Mouse (Mus musculus): Measurements from ENCODE around the gene Hdac1. TPM values are rescaled to one million over a fixed set of nuclear protein-coding genes. Genes with fewer than 3 reads are reported as not detected.
A peak's percentile ranks its signal among the peaks of the same experiment; 100 is the strongest.

Gene Hdac1
- polyA plus RNA-seq, 1 experiment from 2014 or later: 91.7 TPM

- Histone ChIP-seq H3K4me3 (ENCODE audit: low read depth, low read length) (no peak overlapping the region), H3K27me3 (replicated peaks; ENCODE audit: control insufficient read depth, insufficient read depth, low read length) (peaks cover 9% of the 10 kb centered on the region), H3K9me3 (ENCODE audit: control insufficient read depth) (no peaks in the 10 kb centered on the region), H3K36me3 (ENCODE audit: control insufficient read depth, insufficient read depth) (no peaks in the 10 kb centered on the region), H3K27ac (ENCODE audit: low read depth, low read length) (peak overlapping the region; percentile 35; the same call in 1 of the 2 replicates), H3K4me1 (replicated peaks; ENCODE audit: control insufficient read depth, insufficient read depth, low read length) (peaks cover 8% of the 10 kb centered on the region), H3K4me2 (replicated peaks; ENCODE audit: low read depth) (no peak overlapping the region), H3K9ac (ENCODE audit: low read depth, low read length) (no peak overlapping the region)
- WGBS: 35% methylated on average over 16 of the region's 16 CpGs
- peak; percentile 63 for TF ChIP-seq CTCF (IDR thresholded peaks at IDR 0.05; ENCODE audit: low read depth)
- ATAC-seq: no peak
Measured at GRCm38 (mm10) chr4:129495672-129496562, 46.6 kb downstream of the Hdac1 start.

GRCm38 (mm10) chr4:129494681-129495080, 47.8 kb downstream of the Hdac1 start:
- H3K4me2 ChIP-seq (replicated peaks; ENCODE audit: low read depth): no peak overlapping the region
- no peaks in the 10 kb centered on the region for H3K36me3 ChIP-seq (ENCODE audit: control insufficient read depth, insufficient read depth)
- TF ChIP-seq CTCF (IDR thresholded peaks at IDR 0.05; ENCODE audit: low read depth): peak; percentile 48
- H3K4me3 ChIP-seq (ENCODE audit: low read depth, low read length): no peak overlapping the region
- H3K27ac ChIP-seq (ENCODE audit: low read depth, low read length): no peak overlapping the region
- H3K9me3 ChIP-seq (ENCODE audit: control insufficient read depth): no peaks in the 10 kb centered on the region
- peaks cover 7% of the 10 kb centered on the region for H3K4me1 ChIP-seq (replicated peaks; ENCODE audit: control insufficient read depth, insufficient read depth, low read length)
- H3K27me3 ChIP-seq (replicated peaks; ENCODE audit: control insufficient read depth, insufficient read depth, low read length): peaks cover 9% of the 10 kb centered on the region
- H3K9ac ChIP-seq (ENCODE audit: low read depth, low read length): no peak overlapping the region
- WGBS: 60% methylated on average over 6 of the region's 7 CpGs
- ATAC-seq: no peak

GRCm38 (mm10) chr4:129490972-129491880, 51.3 kb downstream of the Hdac1 start, which contains the start of the genes Tssk3 and Fam229a:
Gene Tssk3 (minus strand): TSS chr4:129491022.
Gene Fam229a (plus strand): TSS chr4:129491190.
- Histone ChIP-seq H3K27me3 (replicated peaks; ENCODE audit: control insufficient read depth, insufficient read depth, low read length) (peaks cover 9% of the 10 kb centered on the region), H3K4me2 (replicated peaks; ENCODE audit: low read depth) (peak within 1 kb of the TSS; percentile 65), H3K4me1 (replicated peaks; ENCODE audit: control insufficient read depth, insufficient read depth, low read length) (peaks cover 6% of the 10 kb centered on the region; the same call in 1 of the 2 replicates), H3K36me3 (ENCODE audit: control insufficient read depth, insufficient read depth) (peaks cover 31% of the 10 kb centered on the region), H3K9me3 (ENCODE audit: control insufficient read depth) (no peaks in the 10 kb centered on the region), H3K27ac (ENCODE audit: low read depth, low read length) (no peak within 1 kb of the TSS), H3K9ac (ENCODE audit: low read depth, low read length) (0 out of 2 replicates have a peak within 1 kb of the TSS, but pooled peaks have one; percentile 34), H3K4me3 (ENCODE audit: low read depth, low read length) (peak within 1 kb of the TSS; percentile 31)
- 9% methylated on average over 68 of the region's 70 CpGs for WGBS
- peak; percentile 53 for ATAC-seq
- TF ChIP-seq CTCF (IDR thresholded peaks at IDR 0.05; ENCODE audit: low read depth): peak; percentile 54

- Histone ChIP-seq H3K4me2 (replicated peaks; ENCODE audit: low read depth) (no peak overlapping the region), H3K9ac (ENCODE audit: low read depth, low read length) (no peak overlapping the region), H3K27ac (ENCODE audit: low read depth, low read length) (no peak overlapping the region), H3K4me1 (replicated peaks; ENCODE audit: control insufficient read depth, insufficient read depth, low read length) (no peaks in the 10 kb centered on the region), H3K4me3 (ENCODE audit: low read depth, low read length) (no peak overlapping the region), H3K36me3 (ENCODE audit: control insufficient read depth, insufficient read depth) (peaks cover 77% of the 10 kb centered on the region), H3K27me3 (replicated peaks; ENCODE audit: control insufficient read depth, insufficient read depth, low read length) (no peaks in the 10 kb centered on the region), H3K9me3 (ENCODE audit: control insufficient read depth) (no peaks in the 10 kb centered on the region)
- WGBS: 89% methylated on average over 1 of the region's 1 CpGs
- no peak for ATAC-seq
- TF ChIP-seq CTCF (IDR thresholded peaks at IDR 0.05; ENCODE audit: low read depth): no peak
Measured at GRCm38 (mm10) chr4:129481090-129481489, 61.4 kb downstream of the Hdac1 start.

GRCm38 (mm10) chr4:129479863-129480262, 62.6 kb downstream of the Hdac1 start:
- WGBS: 74% methylated on average over 3 of the region's 3 CpGs

GRCm38 (mm10) chr4:129476047-129476446, 66.5 kb downstream of the Hdac1 start:
- no peak for ATAC-seq
- Histone ChIP-seq H3K4me1 (replicated peaks; ENCODE audit: control insufficient read depth, insufficient read depth, low read length) (no peaks in the 10 kb centered on the region), H3K9ac (ENCODE audit: low read depth, low read length) (no peak overlapping the region), H3K9me3 (ENCODE audit: control insufficient read depth) (no peaks in the 10 kb centered on the region), H3K27ac (ENCODE audit: low read depth, low read length) (no peak overlapping the region), H3K4me2 (replicated peaks; ENCODE audit: low read depth) (no peak overlapping the region), H3K36me3 (ENCODE audit: control insufficient read depth, insufficient read depth) (peaks cover 79% of the 10 kb centered on the region), H3K27me3 (replicated peaks; ENCODE audit: control insufficient read depth, insufficient read depth, low read length) (no peaks in the 10 kb centered on the region), H3K4me3 (ENCODE audit: low read depth, low read length) (no peak overlapping the region)
- 88% methylated on average over 11 of the region's 11 CpGs for WGBS
- TF ChIP-seq CTCF (IDR thresholded peaks at IDR 0.05; ENCODE audit: low read depth): no peak

More at GRCm38 (mm10) chr4:129479863-129480262, 62.6 kb downstream of the Hdac1 start:
- peaks cover 76% of the 10 kb centered on the region for H3K36me3 ChIP-seq (ENCODE audit: control insufficient read depth, insufficient read depth)
- H3K4me3 ChIP-seq (ENCODE audit: low read depth, low read length): no peak overlapping the region
- H3K4me2 ChIP-seq (replicated peaks; ENCODE audit: low read depth): no peak overlapping the region
- no peaks in the 10 kb centered on the region for H3K27me3 ChIP-seq (replicated peaks; ENCODE audit: control insufficient read depth, insufficient read depth, low read length)
- H3K27ac ChIP-seq (ENCODE audit: low read depth, low read length): no peak overlapping the region
- no peak for ATAC-seq
- no peak for TF ChIP-seq CTCF (IDR thresholded peaks at IDR 0.05; ENCODE audit: low read depth)
- H3K4me1 ChIP-seq (replicated peaks; ENCODE audit: control insufficient read depth, insufficient read depth, low read length): no peaks in the 10 kb centered on the region
- H3K9me3 ChIP-seq (ENCODE audit: control insufficient read depth): no peaks in the 10 kb centered on the region
- H3K9ac ChIP-seq (ENCODE audit: low read depth, low read length): no peak overlapping the region

Small RNA genes within 50 kb of the gene (microRNA-seq; reads per million reads assigned to microRNA genes)
- gene Mir8119: not detected

Other genes starting within 250 kb of the Hdac1 start
- gene Rbbp4, start 207.3 kb downstream of the Hdac1 start, polyA plus RNA-seq (2015; fragmentation: Nextera tagmentation; extraction: Ambion mirVana): 159 and 175 TPM in 2 replicates
- gene Zbtb8os, start 207.0 kb downstream of the Hdac1 start, polyA plus RNA-seq (2015; fragmentation: Nextera tagmentation; extraction: Ambion mirVana): 92.9 and 94.5 TPM in 2 replicates
- 6.8 and 7.1 TPM in 2 replicates for gene Zbtb8a, start 164.6 kb downstream of the Hdac1 start, polyA plus RNA-seq (2015; fragmentation: Nextera tagmentation; extraction: Ambion mirVana)
- 0.14 and 0.29 TPM in 2 replicates for gene Zbtb8b, start 101.9 kb downstream of the Hdac1 start, polyA plus RNA-seq (2015; fragmentation: Nextera tagmentation; extraction: Ambion mirVana)
- 23.6 and 24.8 TPM in 2 replicates for gene Bsdc1, start 81.1 kb downstream of the Hdac1 start, polyA plus RNA-seq (2015; fragmentation: Nextera tagmentation; extraction: Ambion mirVana)
- not detected in 2 replicates for gene Tssk3, start 51.7 kb downstream of the Hdac1 start, polyA plus RNA-seq (2015; fragmentation: Nextera tagmentation; extraction: Ambion mirVana)
- gene Fam229a, start 51.5 kb downstream of the Hdac1 start, polyA plus RNA-seq (2015; fragmentation: Nextera tagmentation; extraction: Ambion mirVana): 0.22 TPM in 1 of 2 replicates, not detected in the other
- 126 and 142 TPM in 2 replicates for gene Marcksl1, start 29.1 kb downstream of the Hdac1 start, polyA plus RNA-seq (2015; fragmentation: Nextera tagmentation; extraction: Ambion mirVana)
- 3.0 and 3.1 TPM in 2 replicates for gene Lck, start 30.9 kb upstream of the Hdac1 start, polyA plus RNA-seq (2015; fragmentation: Nextera tagmentation; extraction: Ambion mirVana)
- gene Fam167b, start 35.8 kb upstream of the Hdac1 start, polyA plus RNA-seq (2015; fragmentation: Nextera tagmentation; extraction: Ambion mirVana): 1.4 and 1.7 TPM in 2 replicates
- 139 and 144 TPM in 2 replicates for gene Eif3i, start 57.9 kb upstream of the Hdac1 start, polyA plus RNA-seq (2015; fragmentation: Nextera tagmentation; extraction: Ambion mirVana)
- gene Tmem234, start 58.0 kb upstream of the Hdac1 start, polyA plus RNA-seq (2015; fragmentation: Nextera tagmentation; extraction: Ambion mirVana): 135 and 146 TPM in 2 replicates
- 1.1 and 1.2 TPM in 2 replicates for gene Dcdc2b, start 71.5 kb upstream of the Hdac1 start, polyA plus RNA-seq (2015; fragmentation: Nextera tagmentation; extraction: Ambion mirVana)
- 15.9 and 17.9 TPM in 2 replicates for gene Iqcc, start 76.4 kb upstream of the Hdac1 start, polyA plus RNA-seq (2015; fragmentation: Nextera tagmentation; extraction: Ambion mirVana)
- gene Ccdc28b, start 81.2 kb upstream of the Hdac1 start, polyA plus RNA-seq (2015; fragmentation: Nextera tagmentation; extraction: Ambion mirVana): 29.6 and 32.0 TPM in 2 replicates
- gene Txlna, start 98.4 kb upstream of the Hdac1 start, polyA plus RNA-seq (2015; fragmentation: Nextera tagmentation; extraction: Ambion mirVana): 18.5 and 19.2 TPM in 2 replicates
- 8.3 and 9.8 TPM in 2 replicates for gene Kpna6, start 130.1 kb upstream of the Hdac1 start, polyA plus RNA-seq (2015; fragmentation: Nextera tagmentation; extraction: Ambion mirVana)
- gene Tmem39b, start 154.1 kb upstream of the Hdac1 start, polyA plus RNA-seq (2015; fragmentation: Nextera tagmentation; extraction: Ambion mirVana): 4.0 and 4.6 TPM in 2 replicates
- 33.9 and 40.0 TPM in 2 replicates for gene Khdrbs1, start 199.6 kb upstream of the Hdac1 start, polyA plus RNA-seq (2015; fragmentation: Nextera tagmentation; extraction: Ambion mirVana)

Measured in intestine, postnatal 0 days (tissue).